Mouse (Mus musculus) stomach, embryonic 16.5 days (tissue): ENCODE measurements around the gene Adgrl3. TPM values are rescaled to one million over a fixed set of nuclear protein-coding genes. Genes with fewer than 3 reads are reported as not detected.

Experiments used
- ATAC-seq: fragments of 200-750 bp; cut with Nextera tagmentation; 2 replicates; pipeline ENCODE4 v1.8.0; 2017; ENCODE audit warnings: moderate number of reproducible peaks, moderate TSS enrichment; ENCODE audit not compliant: insufficient read depth, low FRiP score
- H3K27ac ChIP-seq: fragments of 300-500 bp; sonication (generic); 2 replicates; pipeline ENCODE4 v1.5.1; 2014; ENCODE audit warnings: low read length
- H3K27me3 ChIP-seq: fragments of 300-500 bp; sonication (generic); 2 replicates; pipeline ENCODE4 v1.6.1; 2014; ENCODE audit warnings: low read length, control low read depth, mixed read lengths; ENCODE audit not compliant: control insufficient read depth, insufficient read depth
- H3K36me3 ChIP-seq: fragments of 300-500 bp; sonication (generic); 2 replicates; pipeline ENCODE4 v1.6.1; 2014; ENCODE audit warnings: low read length; ENCODE audit not compliant: control insufficient read depth, insufficient read depth
- H3K4me1 ChIP-seq: fragments of 300-500 bp; sonication (generic); 2 replicates; pipeline ENCODE4 v1.6.1; 2014; ENCODE audit warnings: low read length, control low read depth, mixed read lengths; ENCODE audit not compliant: control insufficient read depth, insufficient read depth
- H3K4me2 ChIP-seq: fragments of 300-500 bp; sonication (generic); 2 replicates; pipeline ENCODE4 v1.6.1; 2014; ENCODE audit warnings: low read depth, low read length, mixed read lengths
- H3K4me3 ChIP-seq: fragments of 300-500 bp; sonication (generic); replicated peaks from 2 replicates; pipeline ENCODE4 v1.5.1; 2014; ENCODE audit warnings: mild to moderate bottlenecking, low read length
- H3K9ac ChIP-seq: fragments of 300-500 bp; sonication (generic); 2 replicates; pipeline ENCODE4 v1.6.1; 2014; ENCODE audit warnings: low read length
- H3K9me3 ChIP-seq: fragments of 300-500 bp; sonication (generic); replicated peaks from 2 replicates; pipeline ENCODE4 v1.6.1; 2016; ENCODE audit warnings: low read length, control low read depth; ENCODE audit not compliant: control insufficient read depth
- WGBS: fragments of 180-500 bp; shearing (Covaris S2); extraction: QIAGEN DNeasy Blood & Tissue Kit; methylation state at CpG from one replicate; pipeline ENCODE4 v1.1.7; 2014; 5-methylcytosine and 5-hydroxymethylcytosine counted together
- polyA plus RNA-seq: library from polyadenylated mRNA; unstranded; fragments of >200 nt; fragmentation: Nextera tagmentation; extraction: Ambion mirVana; gene quantifications from 2 replicates; pipeline ENCODE4 v1.2.1, GENCODE M21; 2015

The Adgrl3 gene
- polyA plus RNA-seq, 1 experiment from 2014 or later: 17.0 TPM

- no peak overlapping the region for H3K4me3 ChIP-seq
- H3K27ac ChIP-seq: no peak overlapping the region
- no peaks in the 10 kb centered on the region for H3K36me3 ChIP-seq
- H3K4me2 ChIP-seq: no peak overlapping the region
- no peak for ATAC-seq
- no peaks in the 10 kb centered on the region for H3K4me1 ChIP-seq
- H3K27me3 ChIP-seq: no peaks in the 10 kb centered on the region
- 78% methylated on average over 3 of the region's 3 CpGs for WGBS
- no peak overlapping the region for H3K9ac ChIP-seq
- H3K9me3 ChIP-seq: no peaks in the 10 kb centered on the region
Measured at GRCm38 (mm10) chr5:81256091-81256490, 236.2 kb downstream of the Adgrl3 start.

GRCm38 (mm10) chr5:81269689-81270088, 249.8 kb downstream of the Adgrl3 start:
- Histone ChIP-seq H3K4me1 (peaks cover 4% of the 10 kb centered on the region), H3K4me3 (no peak overlapping the region), H3K27ac (no peak overlapping the region), H3K9ac (no peak overlapping the region), H3K27me3 (no peaks in the 10 kb centered on the region), H3K36me3 (no peaks in the 10 kb centered on the region), H3K9me3 (no peaks in the 10 kb centered on the region), H3K4me2 (no peak overlapping the region)
- ATAC-seq: no peak
- WGBS: 92% methylated on average over 3 of the region's 3 CpGs

DNA sequence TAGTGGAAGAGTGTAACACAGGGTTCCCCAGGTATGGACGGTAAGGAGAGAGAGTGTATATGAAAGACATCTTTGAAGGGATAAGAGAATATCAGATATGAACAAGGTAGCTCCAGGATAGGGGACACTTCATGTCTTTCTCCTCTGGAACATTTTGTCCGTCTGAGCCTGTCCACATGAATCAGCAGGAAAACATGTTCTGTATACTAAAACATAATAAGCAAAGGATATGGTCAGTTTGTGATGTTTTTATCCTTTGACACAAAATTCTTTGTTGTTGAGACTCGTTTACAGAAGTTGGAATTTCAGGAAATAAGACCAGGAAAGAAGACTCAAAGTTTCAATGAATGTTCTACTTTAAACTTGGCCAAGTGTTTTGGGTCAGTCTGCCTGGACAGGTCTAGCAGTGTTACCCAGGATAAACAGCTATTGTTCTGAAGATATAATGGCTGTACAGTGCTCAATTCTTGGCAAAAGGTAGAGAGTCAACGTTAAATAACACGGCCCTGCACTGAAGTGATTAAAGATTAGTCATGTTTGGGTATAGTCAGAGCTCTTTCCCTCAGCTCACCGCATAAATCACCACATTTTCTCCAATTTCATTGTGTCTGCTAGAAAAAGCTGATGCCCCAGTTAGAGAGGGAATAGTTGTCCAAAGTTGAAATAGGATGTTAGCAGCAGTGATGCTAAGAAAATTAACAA, 255.6 kb downstream of the Adgrl3 start:
- 51% methylated on average over 6 of the region's 6 CpGs for WGBS
- H3K4me1 ChIP-seq: peaks cover 4% of the 10 kb centered on the region
- no peaks in the 10 kb centered on the region for H3K9me3 ChIP-seq
- no peaks in the 10 kb centered on the region for H3K27me3 ChIP-seq
- no peak for ATAC-seq
- no peak overlapping the region for H3K4me3 ChIP-seq
- no peak overlapping the region for H3K9ac ChIP-seq
- no peak overlapping the region for H3K4me2 ChIP-seq
- no peak overlapping the region for H3K27ac ChIP-seq
- H3K36me3 ChIP-seq: no peaks in the 10 kb centered on the region

DNA sequence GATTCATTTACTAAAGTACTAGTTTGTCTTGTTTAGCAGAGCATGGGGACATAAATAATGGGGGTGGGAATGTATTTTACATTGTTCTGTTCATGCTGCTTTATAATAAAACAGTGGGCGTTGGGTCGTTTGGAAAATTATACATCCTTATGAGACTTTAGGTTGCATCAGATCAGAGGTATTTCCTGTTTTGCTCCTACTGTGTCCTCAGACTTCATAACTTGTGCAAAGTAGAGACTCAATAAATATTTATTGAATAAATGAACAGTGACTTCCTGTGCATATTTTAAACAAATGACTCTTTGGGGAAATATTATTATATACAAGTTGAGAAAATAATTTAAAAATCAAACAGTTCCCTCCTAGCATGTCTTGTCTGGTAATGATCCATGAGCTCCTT, 259.3 kb downstream of the Adgrl3 start:
- Histone ChIP-seq H3K36me3 (no peaks in the 10 kb centered on the region), H3K9me3 (no peaks in the 10 kb centered on the region), H3K4me3 (no peak overlapping the region), H3K27ac (no peak overlapping the region), H3K4me1 (no peaks in the 10 kb centered on the region), H3K4me2 (no peak overlapping the region), H3K27me3 (no peaks in the 10 kb centered on the region), H3K9ac (no peak overlapping the region)
- WGBS: 51% methylated on average over 2 of the region's 2 CpGs
- ATAC-seq: no peak

DNA sequence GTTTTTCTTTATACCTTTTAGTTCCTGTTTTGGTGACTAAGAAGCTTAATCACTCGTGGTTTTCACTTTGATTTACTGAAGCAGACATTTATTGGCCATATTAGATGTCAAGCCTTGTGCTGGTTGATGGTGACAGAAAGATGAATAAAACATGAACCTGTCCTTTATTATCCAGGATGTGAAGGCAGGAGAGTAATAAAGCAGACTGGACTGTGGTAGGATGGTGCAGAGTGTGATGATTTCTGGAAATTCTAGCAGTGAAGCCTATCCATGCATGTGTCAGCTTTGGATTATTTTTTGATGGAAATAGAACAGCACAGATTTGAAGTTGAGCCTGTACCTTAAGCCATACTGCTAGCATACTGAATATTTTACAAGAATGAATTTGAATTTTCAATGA, 265.7 kb downstream of the Adgrl3 start:
- Histone ChIP-seq H3K4me1 (no peaks in the 10 kb centered on the region), H3K27ac (no peak overlapping the region), H3K36me3 (no peaks in the 10 kb centered on the region), H3K9me3 (no peaks in the 10 kb centered on the region), H3K9ac (no peak overlapping the region), H3K4me3 (no peak overlapping the region), H3K27me3 (no peaks in the 10 kb centered on the region), H3K4me2 (no peak overlapping the region)
- no peak for ATAC-seq
- 62% methylated on average over 1 of the region's 1 CpGs for WGBS

DNA sequence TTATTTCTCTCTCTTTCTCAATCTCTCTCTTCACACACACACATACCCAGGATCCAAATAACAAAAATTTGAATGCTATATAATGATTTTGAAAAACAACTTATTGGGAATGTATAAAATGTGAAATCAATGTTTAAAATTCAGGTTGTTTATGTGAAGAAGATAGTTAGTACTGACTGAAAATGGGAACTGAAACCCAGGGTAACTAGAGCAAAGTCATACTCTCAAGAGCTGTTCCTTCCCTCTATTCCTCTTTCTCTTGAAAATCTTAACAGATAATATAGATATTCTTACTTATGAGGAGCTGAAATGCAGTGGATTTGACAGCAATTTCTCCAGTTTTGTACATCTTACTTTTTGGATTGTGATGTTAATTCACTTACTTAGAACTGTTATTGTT, 281.9 kb downstream of the Adgrl3 start:
- ATAC-seq: no peak
- no peak overlapping the region for H3K4me3 ChIP-seq

DNA sequence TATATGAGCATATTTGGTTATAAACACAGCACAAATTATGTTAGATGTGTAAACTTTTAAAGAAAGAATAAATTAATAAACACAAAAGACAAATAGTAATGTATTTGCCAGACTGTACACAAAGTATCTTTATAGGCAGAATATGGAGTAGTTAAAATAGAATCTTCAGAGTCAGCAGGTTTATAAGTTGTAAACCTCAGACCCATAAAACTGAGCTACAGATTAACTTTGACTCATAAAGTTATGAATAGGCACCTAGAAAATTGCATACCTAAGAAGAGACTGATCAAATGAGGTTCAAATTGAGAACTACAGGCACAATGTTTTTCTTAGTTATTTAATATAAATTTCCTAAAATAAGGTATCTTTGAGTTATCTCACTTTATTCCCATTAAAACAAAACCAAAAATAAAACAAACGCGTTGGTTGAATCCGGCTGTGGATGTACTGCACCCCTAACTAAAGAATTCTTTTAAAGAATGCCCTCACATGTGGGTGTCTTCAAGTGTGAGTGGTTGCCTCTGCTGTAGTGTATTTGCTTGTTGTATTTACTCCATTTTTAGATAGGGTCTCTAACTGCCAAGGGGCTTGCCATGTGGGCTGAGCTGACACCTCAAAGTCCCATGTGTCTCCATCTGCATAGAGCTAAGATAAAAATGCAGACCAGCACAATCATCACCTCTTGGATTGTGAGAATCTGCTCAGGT, 297.6 kb downstream of the Adgrl3 start:
- no peak overlapping the region for H3K4me3 ChIP-seq
- H3K4me2 ChIP-seq: no peak overlapping the region
- H3K4me1 ChIP-seq: no peaks in the 10 kb centered on the region
- H3K27me3 ChIP-seq: no peaks in the 10 kb centered on the region
- H3K27ac ChIP-seq: no peak overlapping the region
- 92% methylated on average over 3 of the region's 3 CpGs for WGBS
- no peak overlapping the region for H3K9ac ChIP-seq
- no peak for ATAC-seq
- no peaks in the 10 kb centered on the region for H3K9me3 ChIP-seq
- no peaks in the 10 kb centered on the region for H3K36me3 ChIP-seq

More for the DNA sequence above, 281.9 kb downstream of the Adgrl3 start:
- Histone ChIP-seq H3K27me3 (no peaks in the 10 kb centered on the region), H3K36me3 (no peaks in the 10 kb centered on the region), H3K4me1 (no peaks in the 10 kb centered on the region), H3K27ac (no peak overlapping the region), H3K9ac (no peak overlapping the region), H3K4me2 (no peak overlapping the region), H3K9me3 (no peaks in the 10 kb centered on the region)

DNA sequence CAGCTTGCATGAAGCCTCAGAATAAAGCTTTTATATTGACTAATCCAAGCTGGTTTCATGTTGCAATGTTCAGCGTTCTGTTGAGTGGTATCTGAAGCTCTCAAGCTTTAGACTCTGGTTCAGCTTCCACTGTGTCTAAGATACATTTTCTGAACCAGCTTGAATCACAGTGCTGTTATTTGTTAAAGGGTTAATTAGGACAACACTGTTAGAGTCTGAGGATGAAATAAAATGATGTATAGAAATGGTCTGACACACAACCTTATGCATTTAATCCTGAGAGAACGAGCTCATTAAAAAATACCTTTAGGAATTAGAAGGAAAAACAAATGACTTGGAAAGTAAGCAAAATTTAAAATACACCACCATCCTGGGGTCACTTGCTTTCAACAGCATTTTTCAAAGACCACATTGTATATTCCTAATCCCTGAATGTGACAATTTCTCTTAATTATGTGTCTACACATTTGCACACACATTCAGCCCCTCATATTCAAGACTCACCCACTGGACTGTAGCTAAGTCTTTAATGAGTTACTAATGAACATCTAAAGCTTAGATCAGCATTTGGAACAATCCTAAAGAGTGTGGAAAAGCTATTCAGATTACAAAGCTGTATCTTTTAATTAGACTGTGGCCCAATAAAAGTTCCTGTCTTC, 301.5 kb downstream of the Adgrl3 start:
- no peaks in the 10 kb centered on the region for H3K9me3 ChIP-seq
- H3K36me3 ChIP-seq: no peaks in the 10 kb centered on the region
- no peak overlapping the region for H3K4me3 ChIP-seq
- H3K4me1 ChIP-seq: no peaks in the 10 kb centered on the region
- H3K27ac ChIP-seq: no peak overlapping the region
- H3K9ac ChIP-seq: no peak overlapping the region
- no peak for ATAC-seq
- H3K4me2 ChIP-seq: no peak overlapping the region
- no peaks in the 10 kb centered on the region for H3K27me3 ChIP-seq
- WGBS: 81% methylated on average over 2 of the region's 2 CpGs

- ATAC-seq: no peak
- 88% methylated on average over 4 of the region's 4 CpGs for WGBS
Measured at GRCm38 (mm10) chr5:81322064-81322463, 302.1 kb downstream of the Adgrl3 start.

More at GRCm38 (mm10) chr5:81322064-81322463, 302.1 kb downstream of the Adgrl3 start:
- H3K4me1 ChIP-seq: no peaks in the 10 kb centered on the region
- no peak overlapping the region for H3K27ac ChIP-seq
- H3K9ac ChIP-seq: no peak overlapping the region
- no peaks in the 10 kb centered on the region for H3K36me3 ChIP-seq
- no peaks in the 10 kb centered on the region for H3K27me3 ChIP-seq
- no peaks in the 10 kb centered on the region for H3K9me3 ChIP-seq
- H3K4me2 ChIP-seq: no peak overlapping the region
- H3K4me3 ChIP-seq: no peak overlapping the region
